Mouse (Mus musculus) thymus, postnatal 14 days (tissue): ENCODE data around the gene Rnd3.

Experiments
- DNase-seq: peaks from one replicate; pipeline ENCODE4 v3.0.0; 2021

The Rnd3 gene

GRCm38 (mm10) chr2:51110271-51110670, 38.6 kb downstream of the Rnd3 start:
- no peak for DNase-seq

- no peak for DNase-seq
Measured at GRCm38 (mm10) chr2:51108631-51109030, 40.3 kb downstream of the Rnd3 start.

- DNase-seq = no peak
Measured at GRCm38 (mm10) chr2:51101187-51101586, 47.7 kb downstream of the Rnd3 start.

DNA sequence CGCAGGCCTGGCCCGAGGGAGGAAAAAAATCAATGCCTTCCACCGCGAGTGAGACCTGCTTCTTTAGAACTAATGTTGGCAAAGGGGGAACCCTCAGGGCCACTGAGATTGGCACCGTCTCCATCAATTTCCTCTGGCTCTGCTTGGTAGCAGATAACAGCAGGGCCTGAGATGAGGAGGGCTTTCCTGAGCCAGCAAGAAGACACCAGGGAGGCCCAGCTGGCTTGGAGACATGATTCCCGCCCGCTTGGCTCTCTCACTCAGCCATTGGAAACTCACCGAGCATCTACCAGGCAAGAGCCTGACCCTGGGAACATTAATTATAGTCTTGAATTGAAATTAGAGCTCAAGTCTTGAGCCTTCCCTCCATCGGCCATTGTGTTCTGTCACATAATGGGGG, 48.9 kb downstream of the Rnd3 start:
- DNase-seq = no peak

- DNase-seq = no peak
Measured at GRCm38 (mm10) chr2:51099240-51099639, 49.7 kb downstream of the Rnd3 start.

DNA sequence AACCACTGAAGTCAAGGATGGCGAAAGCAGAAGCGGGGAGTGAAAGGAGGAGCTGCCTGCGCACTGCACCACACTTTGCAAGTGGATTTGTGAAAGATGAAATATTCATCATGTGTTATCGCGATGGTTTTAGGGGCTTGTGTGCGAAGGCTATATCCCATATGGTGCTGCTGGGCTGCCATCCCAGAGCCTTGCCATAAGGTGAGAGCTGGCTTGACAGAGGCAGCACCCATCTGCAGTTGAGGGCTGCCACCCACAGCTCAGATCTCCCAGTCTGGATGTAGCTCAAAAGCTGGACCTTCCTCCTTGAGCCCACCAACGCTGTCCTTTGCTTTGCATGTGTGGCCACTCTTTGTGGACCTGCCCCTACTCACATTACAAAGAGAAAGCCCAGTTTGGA, 58.2 kb downstream of the Rnd3 start:
- no peak for DNase-seq

DNA sequence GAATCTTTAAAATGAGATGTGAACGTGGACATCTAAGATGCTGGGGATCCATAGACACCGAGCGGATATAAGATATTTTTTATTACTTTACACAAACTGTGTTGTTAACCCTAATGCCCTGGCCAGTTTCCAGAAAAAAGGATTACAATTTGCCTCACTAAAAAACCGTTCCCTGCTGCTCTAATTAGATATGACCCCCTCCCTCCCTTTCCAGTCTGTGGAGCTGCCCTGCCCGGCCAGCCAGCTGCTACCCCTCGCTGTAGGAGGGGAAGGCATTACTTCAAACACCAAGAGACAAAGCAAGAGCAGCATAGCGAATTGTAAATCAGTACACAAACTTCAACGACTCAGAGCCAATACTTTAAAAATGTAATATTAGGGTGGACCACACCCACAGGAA, 58.9 kb downstream of the Rnd3 start:
- DNase-seq = no peak

- DNase-seq = no peak
Measured at GRCm38 (mm10) chr2:51088843-51089573, 59.9 kb downstream of the Rnd3 start.

- DNase-seq = no peak
Measured at GRCm38 (mm10) chr2:51088123-51088453, 60.8 kb downstream of the Rnd3 start.

DNA sequence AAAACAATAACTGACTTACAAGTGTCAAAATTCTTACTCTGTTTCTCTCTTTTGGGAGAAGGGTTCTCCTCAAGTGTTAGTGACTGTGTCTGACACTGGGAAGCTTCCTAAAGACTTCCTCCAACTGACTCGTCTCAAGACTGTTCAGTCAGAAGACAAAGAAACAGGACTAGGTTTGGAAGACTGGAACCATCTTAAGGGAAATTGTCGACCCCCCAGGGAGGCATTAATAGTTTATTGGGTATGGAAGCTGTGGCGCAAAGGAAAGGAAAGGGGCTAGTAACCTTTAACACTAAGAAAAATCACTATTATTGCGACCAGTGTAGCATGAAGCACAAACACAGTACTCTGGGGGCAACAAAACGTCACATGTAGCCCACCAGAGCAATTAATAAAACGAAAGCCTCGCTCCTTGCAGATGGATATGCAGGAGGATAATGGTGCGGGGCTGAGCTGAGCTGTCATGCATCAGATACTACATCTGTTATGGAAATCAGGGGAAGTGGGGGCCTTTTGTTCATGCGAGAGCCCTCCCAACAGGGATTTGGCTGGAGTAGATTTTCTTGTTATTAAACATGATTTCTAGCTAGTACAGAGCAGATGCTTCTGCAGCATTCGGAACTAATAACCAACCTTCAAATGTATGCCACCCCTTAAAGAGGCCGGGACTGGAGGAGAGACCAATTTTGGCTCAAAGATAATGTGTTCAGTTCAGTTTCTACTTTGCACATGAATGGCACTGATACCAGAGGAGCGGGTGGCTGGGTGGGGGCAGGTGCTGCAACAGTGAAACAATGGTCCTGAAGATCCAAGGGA, 61.4 kb downstream of the Rnd3 start:
- DNase-seq = no peak

DNA sequence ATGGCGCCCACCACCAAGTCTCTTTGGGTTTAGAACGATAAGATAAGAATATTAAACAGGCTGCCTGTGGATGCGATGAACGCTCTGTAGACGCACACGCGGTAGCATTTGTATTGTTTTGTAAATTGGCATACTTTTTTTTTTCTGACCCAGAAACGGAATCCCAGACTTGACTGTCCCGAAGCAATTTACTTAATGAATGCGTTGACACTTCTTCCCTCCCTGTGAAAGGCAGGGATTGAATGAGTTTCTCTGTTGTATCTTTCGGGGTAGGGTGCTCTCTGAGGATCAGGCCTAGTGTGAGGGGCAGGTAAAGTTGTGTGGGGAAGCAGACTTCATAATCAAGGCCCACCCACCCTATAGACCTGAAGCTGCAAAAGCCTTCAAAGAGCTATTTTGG, 63.8 kb downstream of the Rnd3 start:
- no peak for DNase-seq

- no peak for DNase-seq
Measured at GRCm38 (mm10) chr2:51082714-51083351, 66.1 kb downstream of the Rnd3 start.
